Mouse (Mus musculus): ENCODE measurements around the gene Tmem82. TPM values are rescaled to one million over a fixed set of nuclear protein-coding genes. Genes with fewer than 3 reads are reported as not detected.

The Tmem82 gene
- total RNA-seq, 2 experiments from 2014 or later: not detected

Other genes starting within 250 kb of the Tmem82 start
- not detected in 2 replicates for gene Clcnka, start 219.9 kb downstream of the Tmem82 start, total RNA-seq (2015; ENCODE audit: low replicate concordance)
- gene Clcnka, start 219.9 kb downstream of the Tmem82 start, total RNA-seq (2017; ENCODE audit: low replicate concordance): not detected in 2 replicates
- gene Clcnkb, start 202.6 kb downstream of the Tmem82 start, total RNA-seq (2015; ENCODE audit: low replicate concordance): not detected in 2 replicates
- not detected in 2 replicates for gene Clcnkb, start 202.6 kb downstream of the Tmem82 start, total RNA-seq (2017; ENCODE audit: low replicate concordance)
- gene Hspb7, start 197.9 kb downstream of the Tmem82 start, total RNA-seq (2015; ENCODE audit: low replicate concordance): not detected in 2 replicates
- gene Hspb7, start 197.9 kb downstream of the Tmem82 start, total RNA-seq (2017; ENCODE audit: low replicate concordance): not detected in 2 replicates
- gene Srarp, start 182.5 kb downstream of the Tmem82 start, total RNA-seq (2015; ENCODE audit: low replicate concordance): not detected in 2 replicates
- not detected in 2 replicates for gene Srarp, start 182.5 kb downstream of the Tmem82 start, total RNA-seq (2017; ENCODE audit: low replicate concordance)
- 1.4 and 14.3 TPM in 2 replicates for gene Zbtb17, start 174.0 kb downstream of the Tmem82 start, total RNA-seq (2015; ENCODE audit: low replicate concordance)
- gene Zbtb17, start 174.0 kb downstream of the Tmem82 start, total RNA-seq (2017; ENCODE audit: low replicate concordance): 1.5 and 7.7 TPM in 2 replicates
- 72.9 and 77.1 TPM in 2 replicates for gene Spen, start 80.0 kb downstream of the Tmem82 start, total RNA-seq (2015; ENCODE audit: low replicate concordance)
- gene Spen, start 80.0 kb downstream of the Tmem82 start, total RNA-seq (2017; ENCODE audit: low replicate concordance): 132 and 139 TPM in 2 replicates
- 0.72 and 2.9 TPM in 2 replicates for gene Fblim1, start 12.5 kb downstream of the Tmem82 start, total RNA-seq (2015; ENCODE audit: low replicate concordance)
- 0.77 TPM in 1 of 2 replicates, not detected in the other for gene Fblim1, start 12.5 kb downstream of the Tmem82 start, total RNA-seq (2017; ENCODE audit: low replicate concordance)
- gene Slc25a34, start 5.2 kb upstream of the Tmem82 start, total RNA-seq (2015; ENCODE audit: low replicate concordance): not detected in 2 replicates
- not detected in 2 replicates for gene Slc25a34, start 5.2 kb upstream of the Tmem82 start, total RNA-seq (2017; ENCODE audit: low replicate concordance)
- gene Plekhm2, start 46.3 kb upstream of the Tmem82 start, total RNA-seq (2015; ENCODE audit: low replicate concordance): 10.1 and 17.3 TPM in 2 replicates
- gene Plekhm2, start 46.3 kb upstream of the Tmem82 start, total RNA-seq (2017; ENCODE audit: low replicate concordance): 2.3 and 4.9 TPM in 2 replicates
- not detected in 2 replicates for gene Rsc1a1, start 67.0 kb upstream of the Tmem82 start, total RNA-seq (2015; ENCODE audit: low replicate concordance)
- not detected in 2 replicates for gene Rsc1a1, start 67.0 kb upstream of the Tmem82 start, total RNA-seq (2017; ENCODE audit: low replicate concordance)
- 22.7 and 29.8 TPM in 2 replicates for gene Ddi2, start 104.8 kb upstream of the Tmem82 start, total RNA-seq (2015; ENCODE audit: low replicate concordance)
- gene Ddi2, start 104.8 kb upstream of the Tmem82 start, total RNA-seq (2017; ENCODE audit: low replicate concordance): 35.1 and 37.0 TPM in 2 replicates
- 1.3 TPM in 1 of 2 replicates, not detected in the other for gene Agmat, start 128.0 kb upstream of the Tmem82 start, total RNA-seq (2015; ENCODE audit: low replicate concordance)
- not detected in 2 replicates for gene Agmat, start 128.0 kb upstream of the Tmem82 start, total RNA-seq (2017; ENCODE audit: low replicate concordance)
- gene Dnajc16, start 172.3 kb upstream of the Tmem82 start, total RNA-seq (2015; ENCODE audit: low replicate concordance): 16.2 and 25.2 TPM in 2 replicates
- gene Dnajc16, start 172.3 kb upstream of the Tmem82 start, total RNA-seq (2017; ENCODE audit: low replicate concordance): 11.3 and 15.1 TPM in 2 replicates
- gene Casp9, start 175.0 kb upstream of the Tmem82 start, total RNA-seq (2015; ENCODE audit: low replicate concordance): 19.8 and 22.2 TPM in 2 replicates
- gene Casp9, start 175.0 kb upstream of the Tmem82 start, total RNA-seq (2017; ENCODE audit: low replicate concordance): 10.4 and 19.3 TPM in 2 replicates
- gene Cela2a, start 207.5 kb upstream of the Tmem82 start, total RNA-seq (2015; ENCODE audit: low replicate concordance): not detected in 2 replicates
- not detected in 2 replicates for gene Cela2a, start 207.5 kb upstream of the Tmem82 start, total RNA-seq (2017; ENCODE audit: low replicate concordance)
- gene Ctrc, start 227.7 kb upstream of the Tmem82 start, total RNA-seq (2015; ENCODE audit: low replicate concordance): not detected in 2 replicates
- gene Ctrc, start 227.7 kb upstream of the Tmem82 start, total RNA-seq (2017; ENCODE audit: low replicate concordance): not detected in 2 replicates

Measured in erythroid progenitor cell, adult 5-6 weeks (primary cell).